Mouse (Mus musculus) left cerebral cortex, adult 2 months (tissue): ENCODE measurements at regions not wholly inside any gene's neighbourhood (a gene's known extent, or its start where the extent isn't known, plus 50 kb on each side); places are given as distances from the start of the nearest gene placed in this dataset.
A peak's percentile ranks its signal among the peaks of the same experiment; 100 is the strongest.

Source experiments
- DNase-seq, 2 experiments: peaks; one replicate each; pipeline ENCODE4 v3.0.0; 2021 to 2022; ENCODE audit warnings: low spot score in 2 of 2, mixed read lengths in 1 of 2; ENCODE audit errors: extremely low spot score in 1 of 2
- H3K27ac ChIP-seq: fragments of 200-600 bp; 2 replicates; pipeline ENCODE4 v1.8.1; 2022
- H3K4me3 ChIP-seq: fragments of 200-600 bp; 2 replicates; pipeline ENCODE4 v1.8.1; 2022
- CTCF ChIP-seq: fragments of 200-600 bp; IDR thresholded peaks from 2 replicates; pipeline ENCODE4 v1.8.1; 2022; ENCODE audit warnings: antibody characterized with exemption, mild to moderate bottlenecking, moderate library complexity
- intact Hi-C: fragments of 180-260 bp; cut with DNase I; formaldehyde crosslinking; loops from one replicate; pipeline ENCODE4 v1.15.1; 2025

GRCm38 (mm10) chr13:37637151-37637550, 141.0 kb upstream of the Rreb1 start:
- H3K4me3 ChIP-seq: no peak overlapping the region
- intact Hi-C loops: no loop called here
- no peak for DNase-seq
- no peak overlapping the region for H3K27ac ChIP-seq
- no peak for TF ChIP-seq CTCF

DNA sequence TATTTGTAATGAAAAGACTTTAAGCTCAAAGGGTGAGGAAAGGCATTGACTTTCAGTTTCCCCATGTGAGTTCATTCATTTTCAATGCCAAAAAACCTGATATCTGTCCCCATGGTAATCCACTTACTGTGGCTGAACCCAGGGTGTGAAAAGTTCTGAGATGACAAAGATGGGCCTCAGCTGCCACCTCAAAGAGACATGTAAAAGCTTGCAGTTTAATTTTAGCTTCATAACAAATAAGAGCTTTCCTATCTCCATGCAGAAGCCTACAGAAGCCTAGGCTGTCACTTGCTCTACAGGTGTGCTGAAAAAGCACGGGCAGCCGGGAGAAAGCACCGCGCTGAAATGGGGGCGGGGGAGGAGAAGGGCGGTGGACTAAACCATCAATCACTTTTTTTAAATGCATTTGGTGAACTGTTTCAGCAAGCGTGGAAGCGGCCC, 140.1 kb upstream of the Rreb1 start:
- H3K27ac ChIP-seq: no peak overlapping the region
- no peak for TF ChIP-seq CTCF
- no peak overlapping the region for H3K4me3 ChIP-seq
- intact Hi-C loops: no loop called here
- no peak for DNase-seq

- no peak overlapping the region for H3K4me3 ChIP-seq
- peak in 1 of 2 experiments; percentile 14 for DNase-seq
- intact Hi-C loops: no loop called here
- TF ChIP-seq CTCF: no peak
- no peak overlapping the region for H3K27ac ChIP-seq
These were observed 135.6 kb upstream of the Rreb1 start for GRCm38 (mm10) chr13:37642410-37643093.

DNA sequence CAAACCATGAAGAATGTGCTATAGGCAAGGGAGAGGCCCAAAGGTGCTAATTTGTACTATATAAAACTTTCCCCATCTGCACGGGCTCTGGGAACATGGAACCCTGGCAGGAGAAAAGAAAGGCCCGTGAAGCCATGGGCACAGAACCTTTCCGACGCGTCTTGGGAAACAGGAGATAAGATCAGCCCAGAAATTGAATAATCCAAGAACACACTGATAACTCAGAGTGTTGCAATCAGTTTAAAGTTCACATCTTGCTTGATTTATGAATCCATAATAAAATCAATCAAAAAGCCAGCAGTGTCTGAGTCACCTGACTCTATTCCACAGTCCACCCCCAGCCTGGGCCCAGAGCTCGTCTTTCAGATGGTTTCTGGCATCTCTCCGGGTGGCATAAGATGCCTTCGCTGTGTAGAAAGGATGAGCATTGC, 133.4 kb upstream of the Rreb1 start:
- Histone ChIP-seq H3K27ac (no peak overlapping the region), H3K4me3 (no peak overlapping the region)
- DNase-seq: no peak
- TF ChIP-seq CTCF: no peak
- intact Hi-C loops: no loop called here

GRCm38 (mm10) chr13:37649467-37650080, 128.6 kb upstream of the Rreb1 start:
- no peak for DNase-seq
- Histone ChIP-seq H3K4me3 (no peak overlapping the region), H3K27ac (no peak overlapping the region)
- TF ChIP-seq CTCF: no peak
- intact Hi-C loops: no loop called here

DNA sequence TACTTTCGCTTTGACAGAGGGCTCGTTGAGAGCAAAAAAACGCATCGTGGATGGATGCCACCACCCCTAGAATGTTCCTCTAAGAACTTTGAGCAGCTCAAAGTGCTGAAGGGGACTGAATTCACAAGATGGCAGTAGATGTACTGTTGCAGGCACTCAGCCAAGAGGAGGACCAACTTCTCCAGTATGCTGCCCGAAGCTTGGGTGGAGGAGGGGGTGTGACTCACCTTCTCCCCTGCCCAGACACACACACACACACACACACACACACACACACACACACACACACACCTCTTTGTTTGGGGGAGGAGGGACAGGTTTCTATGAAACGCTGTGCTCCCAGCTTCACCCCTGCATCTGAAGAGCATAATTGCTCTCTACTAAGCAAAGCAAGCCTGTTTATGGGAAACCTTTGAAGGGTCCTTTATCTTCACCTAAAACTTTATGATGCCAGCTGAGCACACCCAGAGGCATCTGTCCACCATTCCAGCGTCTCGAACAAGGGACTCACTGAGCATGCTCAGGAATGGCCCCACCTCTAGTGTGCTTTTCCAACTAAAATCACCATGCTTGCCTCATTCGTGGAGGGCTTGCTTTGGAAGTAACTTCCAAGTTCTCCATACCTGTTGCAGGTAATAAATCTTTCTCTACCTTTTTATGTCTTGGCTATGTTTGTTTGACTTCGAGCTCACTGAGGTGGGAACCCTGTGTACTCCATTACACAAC, 126.8 kb upstream of the Rreb1 start:
- DNase-seq: no peak
- Histone ChIP-seq H3K4me3 (no peak overlapping the region), H3K27ac (no peak overlapping the region)
- intact Hi-C loops: no loop called here
- no peak for TF ChIP-seq CTCF

- TF ChIP-seq CTCF: no peak
These were observed 123.5 kb upstream of the Rreb1 start for GRCm38 (mm10) chr13:37654651-37655050.

GRCm38 (mm10) chr13:37657248-37657647, 121.0 kb upstream of the Rreb1 start:
- intact Hi-C loops: no loop called here
- TF ChIP-seq CTCF: no peak
- DNase-seq: peak; percentile 16 to 26
- H3K27ac ChIP-seq: no peak overlapping the region
- H3K4me3 ChIP-seq: 0 out of 2 replicates have a peak overlapping the region, but pooled peaks have one; percentile 11

More at GRCm38 (mm10) chr13:37654651-37655050, 123.5 kb upstream of the Rreb1 start:
- intact Hi-C loops: no loop called here
- H3K27ac ChIP-seq: no peak overlapping the region
- H3K4me3 ChIP-seq: no peak overlapping the region
- DNase-seq: no peak

DNA sequence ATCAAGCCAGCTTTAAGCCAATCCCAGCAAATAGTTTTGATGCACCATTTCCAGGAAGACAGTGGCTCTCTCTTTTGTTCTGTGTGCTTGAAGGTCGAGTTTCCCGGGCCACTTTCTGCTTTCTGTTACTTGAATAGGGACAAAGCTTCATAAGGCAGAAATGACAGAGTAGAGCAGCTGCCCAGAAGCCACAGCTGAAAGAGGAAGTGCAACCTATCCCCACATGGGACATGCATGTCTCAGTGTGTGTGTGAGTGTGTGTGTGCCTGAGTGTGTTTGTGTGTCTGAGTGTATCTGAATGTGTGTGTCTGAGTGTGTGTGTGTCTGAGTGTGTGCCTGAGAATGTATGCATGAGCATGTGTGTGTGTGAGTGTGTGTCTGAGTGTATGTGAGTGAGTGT, 120.2 kb upstream of the Rreb1 start:
- no peak overlapping the region for H3K27ac ChIP-seq
- no peak overlapping the region for H3K4me3 ChIP-seq
- intact Hi-C loops: no loop called here
- no peak for TF ChIP-seq CTCF
- DNase-seq: no peak

DNA sequence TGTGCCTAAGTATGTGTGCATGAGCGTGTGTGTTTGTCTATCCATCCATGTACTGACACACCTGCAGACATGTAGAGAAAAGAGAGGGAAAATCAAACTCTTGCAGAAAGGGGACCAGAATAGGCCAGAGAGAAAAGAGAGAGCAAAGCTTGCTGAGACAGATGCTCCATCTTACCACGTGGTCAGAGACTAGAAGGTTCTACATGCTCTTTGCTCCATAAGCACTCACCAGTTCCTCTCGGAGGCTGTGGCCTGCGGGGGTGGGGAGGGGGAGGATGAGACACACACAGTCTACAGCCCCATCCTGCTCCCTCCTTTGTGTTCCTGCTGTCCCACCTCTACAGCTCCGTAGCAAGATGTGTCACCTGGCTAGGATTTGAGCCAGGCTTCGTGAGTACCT, 119.7 kb upstream of the Rreb1 start:
- DNase-seq: no peak
- H3K4me3 ChIP-seq: no peak overlapping the region
- H3K27ac ChIP-seq: no peak overlapping the region
- intact Hi-C loops: no loop called here
- TF ChIP-seq CTCF: no peak

DNA sequence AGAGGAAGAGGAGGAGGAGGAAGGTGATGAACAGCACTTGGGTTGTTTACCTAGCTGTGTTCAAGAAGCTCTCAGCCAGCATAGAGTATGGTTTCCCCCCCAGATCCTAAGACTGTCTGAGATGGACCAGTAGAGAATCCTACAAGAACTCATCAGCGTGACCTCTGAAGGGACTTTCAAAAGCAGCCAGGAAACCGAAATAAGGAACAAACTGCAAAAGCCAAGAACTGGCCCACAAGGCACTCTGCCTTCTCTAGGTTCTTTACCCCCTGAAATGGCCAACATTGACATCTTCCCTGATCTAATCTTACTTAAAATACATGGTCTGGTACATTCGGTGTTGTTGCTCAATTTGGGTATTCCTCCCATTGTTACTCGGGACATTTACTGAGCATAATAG, 118.1 kb upstream of the Rreb1 start:
- Histone ChIP-seq H3K27ac (no peak overlapping the region), H3K4me3 (no peak overlapping the region)
- no peak for TF ChIP-seq CTCF
- intact Hi-C loops: no loop called here
- no peak for DNase-seq

DNA sequence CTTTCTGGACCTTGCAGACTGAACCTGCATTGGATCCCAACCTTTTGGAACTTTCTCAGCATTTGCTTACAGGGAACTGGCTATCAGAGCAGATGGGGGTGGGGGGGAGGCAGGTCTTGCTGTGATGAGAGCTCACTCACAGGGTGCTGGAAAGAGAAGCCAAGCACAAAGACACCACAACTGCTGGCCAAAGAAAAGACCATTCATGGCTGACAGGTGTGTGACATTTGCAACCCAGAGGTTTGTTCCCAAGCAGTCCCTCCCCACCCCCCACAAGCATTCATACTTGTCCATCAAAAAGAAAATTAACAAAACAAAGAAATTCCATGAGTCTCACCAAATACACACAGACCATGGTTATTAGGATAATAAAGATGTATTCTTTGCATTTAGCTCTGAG, 117.5 kb upstream of the Rreb1 start:
- DNase-seq: no peak
- Histone ChIP-seq H3K4me3 (no peak overlapping the region), H3K27ac (no peak overlapping the region)
- TF ChIP-seq CTCF: no peak
- intact Hi-C loops: no loop called here
